Mouse (Mus musculus) limb, embryonic 11.5 days (tissue): ENCODE results near the gene Gpx3. TPM values are rescaled to one million over a fixed set of nuclear protein-coding genes. Genes with fewer than 3 reads are reported as not detected.
"Not testable (repeated sequence)": the region's sequence is repeated elsewhere in the genome, so short reads cannot be mapped to it uniquely, and the experiment has no call there.

Experiments used
- ATAC-seq: fragments of 200-750 bp; cut with Nextera tagmentation; 2 replicates; pipeline ENCODE4 v1.8.0; 2017; ENCODE audit warnings: low read depth; ENCODE audit not compliant: insufficient number of reproducible peaks, low FRiP score, low TSS enrichment
- DNase-seq: peaks from one replicate; pipeline ENCODE4 v3.0.0-alpha.2; 2015; ENCODE audit warnings: low spot score
- H3K27ac ChIP-seq: fragments of 300-500 bp; sonication (generic); replicated peaks from 2 replicates; pipeline ENCODE4 v1.5.1; 2014; ENCODE audit warnings: low read depth, mild to moderate bottlenecking, low read length
- H3K27me3 ChIP-seq: fragments of 300-500 bp; sonication (generic); 2 replicates; pipeline ENCODE4 v1.6.1; 2014; ENCODE audit warnings: mild to moderate bottlenecking, low read length, mixed read lengths; ENCODE audit not compliant: control insufficient read depth, insufficient read depth
- H3K36me3 ChIP-seq: fragments of 300-500 bp; sonication (generic); 2 replicates; pipeline ENCODE4 v1.6.1; 2014; ENCODE audit warnings: mild to moderate bottlenecking, low read length, moderate library complexity, mixed read lengths; ENCODE audit not compliant: control insufficient read depth, insufficient read depth
- H3K4me1 ChIP-seq: fragments of 300-500 bp; sonication (generic); 2 replicates; pipeline ENCODE4 v1.6.1; 2014; ENCODE audit warnings: low read length, mixed read lengths; ENCODE audit not compliant: control insufficient read depth, insufficient read depth
- H3K4me2 ChIP-seq: fragments of 300-500 bp; sonication (generic); 2 replicates; pipeline ENCODE4 v1.6.1; 2014; ENCODE audit warnings: low read depth, mild to moderate bottlenecking, moderate library complexity; ENCODE audit not compliant: severe bottlenecking
- H3K4me3 ChIP-seq: fragments of 300-500 bp; sonication (generic); 2 replicates; pipeline ENCODE4 v1.5.1; 2014; ENCODE audit warnings: low read depth, low read length
- H3K9ac ChIP-seq: fragments of 300-500 bp; sonication (generic); 2 replicates; pipeline ENCODE4 v1.6.1; 2014; ENCODE audit warnings: mild to moderate bottlenecking, low read length
- H3K9me3 ChIP-seq: fragments of 300-500 bp; sonication (generic); 2 replicates; pipeline ENCODE4 v1.6.1; 2016; ENCODE audit warnings: low read length; ENCODE audit not compliant: control insufficient read depth
- WGBS: fragments of 180-500 bp; shearing (Covaris S2); extraction: QIAGEN DNeasy Blood & Tissue Kit; methylation state at CpG from one replicate; pipeline ENCODE4 v1.1.7; 2014; 5-methylcytosine and 5-hydroxymethylcytosine counted together
- polyA plus RNA-seq: library from polyadenylated mRNA; unstranded; fragments of >200 nt; fragmentation: Nextera tagmentation; extraction: Ambion mirVana; gene quantifications from 2 replicates; pipeline ENCODE4 v1.2.1, GENCODE M21; 2014

Gene Gpx3
- polyA plus RNA-seq, result 48.2 and 49.9 TPM in 2 replicates

DNA sequence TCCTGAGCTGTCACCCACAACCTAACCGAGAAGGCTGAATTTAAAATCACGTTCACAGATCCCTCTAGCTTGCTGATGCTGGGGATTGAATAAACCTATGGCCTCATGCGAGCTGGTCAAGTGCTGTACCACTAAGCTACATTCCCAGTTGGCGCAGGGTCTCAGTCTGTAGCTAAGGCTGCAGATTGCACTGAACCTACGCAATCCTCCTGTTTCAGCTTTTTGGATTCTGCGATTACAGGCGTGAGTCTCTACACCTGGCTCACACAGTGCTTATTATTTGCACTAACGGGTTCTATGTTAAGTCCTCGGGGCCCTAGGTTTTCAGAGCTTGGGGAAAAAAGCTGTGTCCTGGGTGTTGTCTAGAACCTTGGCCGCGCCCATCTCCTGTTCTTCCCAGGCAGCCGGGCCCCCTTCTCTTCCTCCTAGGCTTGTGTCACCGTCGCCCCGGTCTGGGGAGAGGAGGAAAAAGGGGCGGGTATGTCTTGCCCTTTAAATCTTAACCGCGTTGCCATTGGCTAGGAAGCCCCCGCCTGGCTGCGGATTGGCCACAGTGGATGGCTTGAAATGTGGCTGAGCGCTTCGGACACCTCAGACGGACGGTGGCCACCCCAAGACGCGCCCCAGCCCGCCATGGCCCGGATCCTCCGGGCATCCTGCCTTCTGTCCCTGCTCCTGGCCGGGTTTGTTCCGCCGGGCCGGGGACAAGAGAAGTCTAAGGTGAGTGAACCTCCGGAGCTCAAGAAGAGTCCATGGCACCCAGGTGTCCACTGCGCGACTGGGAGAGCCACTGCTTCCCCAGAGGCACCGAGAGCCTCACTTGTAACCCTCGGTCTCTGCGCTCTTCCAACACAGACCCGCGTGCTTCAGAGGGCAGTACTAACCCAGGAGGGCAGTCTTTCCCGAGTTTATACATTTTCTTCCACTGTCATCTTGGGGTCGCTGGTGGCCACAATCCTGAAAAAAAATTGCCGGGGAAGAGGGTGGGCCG, at the start of gene Gpx3:
Gene Gpx3 (plus strand): TSS at position 121 of the 991 bp plus-strand sequence.
- peaks cover 2% of the 10 kb centered on the region; the same call in 1 of the 2 replicates for H3K27me3 ChIP-seq
- H3K4me3 ChIP-seq, result peak within 1 kb of the TSS; percentile 40
- H3K36me3 ChIP-seq, result no peaks in the 10 kb centered on the region
- DNase-seq (peak; percentile 76), ATAC-seq (peak; percentile 85)
- peak within 1 kb of the TSS; percentile 69 for H3K4me2 ChIP-seq
- peak within 1 kb of the TSS; percentile 53 for H3K9ac ChIP-seq
- 16% methylated on average over 45 of the region's 45 CpGs for WGBS
- no peaks in the 10 kb centered on the region for H3K9me3 ChIP-seq
- H3K4me1 ChIP-seq, result no peaks in the 10 kb centered on the region
- H3K27ac ChIP-seq, result no peak within 1 kb of the TSS

DNA sequence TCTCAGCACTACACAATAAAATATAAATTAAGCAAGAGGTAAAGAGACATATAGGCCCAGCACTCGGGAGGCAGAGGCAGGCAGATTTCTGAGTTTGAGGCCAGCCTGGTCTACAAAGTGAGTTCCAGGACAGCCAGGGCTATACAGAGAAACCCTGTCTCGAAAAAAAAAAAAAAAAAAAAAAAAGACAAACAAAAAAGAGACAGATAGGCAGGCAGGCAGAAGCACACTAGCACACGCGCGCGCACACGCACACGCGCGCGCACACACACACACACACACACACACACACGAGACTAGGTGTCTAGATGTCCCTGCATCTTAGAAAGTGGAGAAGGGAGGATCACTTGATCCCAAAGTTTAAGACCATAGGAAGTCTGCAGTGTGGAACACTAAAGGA, 43.4 kb upstream of the Gpx3 start:
- H3K27me3 ChIP-seq, H3K36me3 ChIP-seq, H3K27ac ChIP-seq, H3K9me3 ChIP-seq, ATAC-seq, H3K9ac ChIP-seq, DNase-seq, H3K4me3 ChIP-seq, H3K4me1 ChIP-seq, H3K4me2 ChIP-seq: not testable (repeated sequence)
- 98% methylated on average over 11 of the region's 12 CpGs for WGBS

DNA sequence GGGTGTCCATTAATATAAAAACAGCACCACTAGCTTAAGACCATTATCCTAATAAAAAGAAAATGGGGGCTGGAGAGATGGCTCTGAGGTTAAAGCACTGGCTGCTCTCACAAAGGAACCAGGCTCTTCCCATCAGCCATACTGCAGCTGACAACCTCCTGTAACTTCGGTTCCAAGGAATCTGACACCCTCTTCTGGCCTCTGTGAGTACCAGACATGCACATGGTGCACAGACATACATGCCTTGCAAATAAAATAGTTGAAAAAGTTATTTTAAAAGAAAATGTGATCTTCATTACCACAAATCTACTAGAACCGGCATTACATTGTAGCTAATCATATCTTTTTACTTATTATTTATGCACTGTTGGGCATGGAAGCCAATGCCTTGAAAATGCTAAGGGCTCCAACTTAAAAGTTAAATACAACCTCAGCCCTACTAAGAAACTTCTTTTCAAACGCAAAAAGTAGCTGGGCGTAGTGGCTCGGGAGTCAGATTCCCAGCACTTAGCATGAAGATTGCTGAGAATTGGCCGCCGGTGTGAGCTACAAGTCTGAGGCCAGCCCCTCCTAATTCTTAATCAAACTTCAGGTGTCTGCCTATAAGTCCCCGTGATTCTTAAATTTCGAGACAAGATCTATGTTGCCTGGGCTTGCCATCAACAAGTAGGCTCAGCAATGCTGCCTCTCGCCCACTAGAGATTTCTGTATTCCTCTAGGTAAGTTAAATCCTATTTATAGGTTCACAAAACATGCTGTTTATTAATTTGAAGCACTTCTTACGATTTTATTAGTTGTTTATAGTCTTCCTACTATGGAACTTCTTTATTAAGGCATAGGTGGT, 42.7 kb upstream of the Gpx3 start:
- Histone ChIP-seq H3K9ac (peak overlapping the region; percentile 71), H3K4me2 (peak overlapping the region; percentile 76), H3K4me1 (no peaks in the 10 kb centered on the region), H3K36me3 (no peaks in the 10 kb centered on the region), H3K9me3 (no peaks in the 10 kb centered on the region), H3K27me3 (no peaks in the 10 kb centered on the region), H3K4me3 (peak overlapping the region; percentile 59), H3K27ac (no peak overlapping the region)
- WGBS, result 25% methylated on average over 11 of the region's 11 CpGs
- ATAC-seq, result no peak
- DNase-seq, result no peak

DNA sequence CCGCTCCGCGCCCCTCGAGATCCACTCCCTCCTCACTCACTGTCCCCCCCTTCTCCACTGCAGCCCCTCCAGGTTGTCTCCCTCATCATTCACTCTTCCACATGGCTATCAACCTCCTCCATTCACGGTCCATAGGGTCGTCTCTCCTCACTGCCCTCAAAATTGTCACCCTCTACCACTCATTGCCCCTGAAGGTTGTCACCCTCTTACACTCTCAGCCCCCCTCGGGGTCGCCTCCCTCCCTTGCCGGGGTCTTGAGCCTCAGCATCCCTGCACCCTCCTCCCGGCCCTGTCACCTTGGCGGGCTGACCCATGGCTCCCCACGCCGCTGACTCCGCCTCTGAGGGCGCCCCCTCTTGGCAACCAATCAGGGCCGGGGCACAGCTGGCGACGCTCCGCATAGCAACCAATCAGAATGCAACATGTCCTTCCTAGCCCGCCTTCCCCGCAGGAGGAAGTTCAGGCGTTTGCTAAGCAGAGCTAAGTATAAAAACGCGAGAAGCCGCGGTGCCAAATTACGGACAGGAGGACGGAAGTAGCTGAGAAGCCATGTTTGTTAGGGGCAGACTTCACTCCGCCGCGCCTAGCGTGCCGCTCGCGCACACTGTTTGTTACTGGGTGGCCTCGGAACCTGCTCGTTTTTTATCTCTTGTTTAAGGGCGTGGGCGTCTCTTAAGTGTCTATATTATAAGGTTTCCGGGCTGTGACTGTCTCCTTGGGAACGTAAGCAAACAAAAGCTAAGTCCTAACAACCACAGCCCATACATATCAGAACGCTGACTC, 41.8 kb upstream of the Gpx3 start, which contains the start of gene Lyrm7:
Gene Lyrm7 (minus strand): TSS at position 661 of the 783 bp plus-strand sequence.
- Histone ChIP-seq H3K4me1 (no peaks in the 10 kb centered on the region), H3K4me3 (peak within 1 kb of the TSS; percentile 59), H3K4me2 (peak within 1 kb of the TSS; percentile 76), H3K27me3 (no peaks in the 10 kb centered on the region), H3K9ac (peak within 1 kb of the TSS; percentile 83), H3K36me3 (no peaks in the 10 kb centered on the region), H3K27ac (peak within 1 kb of the TSS; percentile 75), H3K9me3 (no peaks in the 10 kb centered on the region)
- DNase-seq (peak; percentile 95), ATAC-seq (peak; percentile 96)
- WGBS, result under 1% methylated on average over 42 of the region's 42 CpGs

DNA sequence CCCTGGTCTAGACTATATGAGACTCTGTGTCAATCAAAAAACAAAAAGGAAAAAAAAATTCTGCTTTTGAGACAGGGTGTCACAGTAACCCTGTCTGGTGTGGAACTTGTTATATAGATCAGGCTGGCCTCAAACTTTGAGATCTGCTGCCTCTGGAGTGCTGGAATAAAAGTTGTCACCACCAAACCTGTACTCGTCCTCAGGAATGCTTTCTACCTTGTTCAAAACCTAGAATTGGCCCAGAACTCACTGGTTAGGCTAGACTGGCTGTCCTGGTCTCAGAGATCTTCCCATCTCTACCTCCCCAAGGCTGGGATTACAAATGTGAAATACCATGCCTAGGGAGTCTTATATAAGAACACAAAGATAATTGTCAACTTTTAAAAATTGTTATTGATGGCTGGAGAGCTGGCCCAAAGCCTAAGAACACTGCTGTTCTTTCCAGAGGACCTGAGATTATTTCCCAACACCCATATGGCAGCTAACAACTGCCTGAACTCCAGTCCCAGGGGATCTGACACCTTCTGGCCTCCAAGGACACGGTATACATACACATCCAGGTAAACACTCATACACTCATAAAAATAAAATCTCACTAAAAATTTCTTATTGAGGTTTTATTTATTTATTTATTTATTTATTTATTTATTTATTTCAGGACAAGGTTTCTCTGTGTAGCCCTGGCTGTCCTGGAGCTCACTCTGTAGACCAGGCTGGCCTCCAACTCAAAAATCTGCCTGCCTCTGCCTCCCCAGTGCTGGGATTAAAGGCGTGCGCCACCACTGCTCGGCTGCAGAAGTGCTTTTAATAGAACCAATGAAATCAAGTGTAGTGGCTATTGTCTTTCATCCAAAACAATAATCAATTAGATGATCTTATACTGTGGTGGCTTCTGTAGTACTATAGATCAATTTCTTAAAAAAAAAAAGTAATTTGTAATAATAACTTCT, 40.5 kb upstream of the Gpx3 start:
- Histone ChIP-seq H3K9me3 (no peaks in the 10 kb centered on the region), H3K9ac (no peak overlapping the region), H3K4me1 (no peaks in the 10 kb centered on the region), H3K4me3 (no peak overlapping the region), H3K27ac (no peak overlapping the region), H3K27me3 (no peaks in the 10 kb centered on the region), H3K4me2 (0 out of 2 replicates have a peak overlapping the region, but pooled peaks have one; percentile 56), H3K36me3 (no peaks in the 10 kb centered on the region)
- DNase-seq (no peak), ATAC-seq (no peak)
- WGBS, result 89% methylated on average over 5 of the region's 5 CpGs

DNA sequence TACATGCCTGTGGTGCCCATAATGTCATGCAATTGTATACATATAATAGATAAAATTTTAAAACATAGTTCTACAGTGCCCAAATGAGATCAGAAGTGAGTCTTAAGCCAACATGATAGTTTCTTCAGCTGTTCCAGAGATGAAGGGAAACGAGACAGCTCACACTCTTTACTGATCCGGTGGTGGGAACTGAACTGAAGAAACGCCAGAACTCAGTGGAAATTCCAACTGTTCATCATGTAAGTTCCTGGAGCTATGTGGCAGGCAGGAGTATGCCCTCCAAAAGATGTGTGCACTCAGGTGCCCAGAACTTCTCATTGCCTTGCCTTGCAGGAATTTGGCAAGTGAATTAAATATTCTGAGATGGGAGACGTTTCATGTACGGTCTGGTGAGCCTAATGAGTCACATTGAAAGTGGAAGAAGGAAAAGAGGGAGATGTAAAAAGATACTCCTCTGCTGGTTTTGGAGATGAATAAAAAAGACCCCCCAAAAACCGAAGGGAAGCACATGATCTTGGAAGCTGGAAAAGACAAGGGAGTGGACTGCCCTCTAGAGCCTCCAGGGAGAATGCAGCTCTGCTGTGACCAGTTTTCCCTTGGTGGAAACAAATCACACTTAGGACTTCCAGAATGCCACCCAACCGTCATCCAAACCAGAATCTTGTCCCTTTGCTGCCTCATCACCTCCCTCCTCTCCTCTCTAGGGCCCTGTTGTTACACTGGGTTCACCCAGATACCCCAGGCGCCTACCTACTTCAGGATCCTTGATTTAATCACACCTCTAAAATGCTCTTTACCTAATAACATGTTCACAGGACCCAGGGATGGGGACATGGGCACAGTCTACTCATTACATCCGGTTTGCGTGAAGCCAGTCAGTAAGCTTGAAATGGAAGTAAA, 39.4 kb upstream of the Gpx3 start:
- Histone ChIP-seq H3K9me3 (no peaks in the 10 kb centered on the region), H3K4me1 (no peaks in the 10 kb centered on the region), H3K27me3 (no peaks in the 10 kb centered on the region), H3K27ac (no peak overlapping the region), H3K36me3 (no peaks in the 10 kb centered on the region), H3K4me2 (no peak overlapping the region), H3K9ac (no peak overlapping the region), H3K4me3 (no peak overlapping the region)
- 50% methylated on average over 10 of the region's 10 CpGs for WGBS
- DNase-seq (peak; percentile 66), ATAC-seq (no peak)
